Mouse (Mus musculus): ENCODE measurements at regions not wholly inside any gene's neighbourhood (a gene's known extent, or its start where the extent isn't known, plus 50 kb on each side); places are given as distances from the start of the nearest gene placed in this dataset.

GRCm38 (mm10) chr2:19714025-19714424 lies 56.5 kb downstream of the Otud1 start:
- no peak for ATAC-seq

- peak; percentile 96 for ATAC-seq
Observed at GRCm38 (mm10) chr2:19715564-19716238, 58.1 kb downstream of the Otud1 start.

DNA sequence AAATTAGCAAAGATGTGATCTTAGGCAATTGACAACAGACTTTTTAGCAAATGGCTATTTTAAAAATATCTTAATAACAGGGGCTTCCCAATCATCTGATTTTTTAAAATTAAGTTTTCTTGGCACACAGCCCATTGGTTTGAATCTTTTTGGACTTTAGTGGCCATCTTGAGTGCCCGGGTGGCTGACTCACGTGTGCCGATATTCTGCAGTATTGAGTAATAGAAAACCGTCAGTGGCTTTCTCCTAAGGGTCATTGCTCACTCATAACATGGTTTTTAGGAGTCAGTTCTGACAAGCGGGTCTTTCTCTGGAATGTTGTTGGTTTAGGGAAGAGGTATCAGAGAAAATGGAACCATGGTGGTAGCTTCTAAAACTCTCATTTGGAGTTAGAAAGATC lies 58.8 kb downstream of the Otud1 start:
- no peak for ATAC-seq

DNA sequence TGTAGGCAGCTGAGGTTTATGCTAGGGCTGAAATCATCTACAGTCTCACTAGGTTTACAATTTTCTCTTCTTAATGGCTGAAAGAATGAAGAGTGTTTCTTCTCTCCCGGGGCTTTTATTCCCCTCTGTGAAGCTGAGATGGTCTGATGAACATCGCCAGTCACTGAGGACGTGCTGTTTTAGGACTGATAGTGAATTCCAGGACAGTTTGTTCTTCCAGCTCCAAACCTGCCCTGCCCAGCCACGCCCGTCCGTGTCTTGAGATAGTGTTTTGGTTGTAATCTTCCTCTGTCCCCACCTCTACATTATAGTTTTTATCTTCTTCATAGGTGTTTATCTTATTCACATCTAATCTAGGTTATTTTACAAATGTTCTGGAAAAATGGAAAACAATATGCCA lies 68.5 kb downstream of the Otud1 start:
- no peak for ATAC-seq

- peak; percentile 45 for ATAC-seq
Observed at GRCm38 (mm10) chr2:19726904-19727303, 69.4 kb downstream of the Otud1 start.

- peak; percentile 58 for ATAC-seq
Observed at GRCm38 (mm10) chr2:19732922-19733859, 75.6 kb downstream of the Otud1 start.

GRCm38 (mm10) chr2:19734164-19734870 lies 76.8 kb downstream of the Otud1 start:
- ATAC-seq: no peak

DNA sequence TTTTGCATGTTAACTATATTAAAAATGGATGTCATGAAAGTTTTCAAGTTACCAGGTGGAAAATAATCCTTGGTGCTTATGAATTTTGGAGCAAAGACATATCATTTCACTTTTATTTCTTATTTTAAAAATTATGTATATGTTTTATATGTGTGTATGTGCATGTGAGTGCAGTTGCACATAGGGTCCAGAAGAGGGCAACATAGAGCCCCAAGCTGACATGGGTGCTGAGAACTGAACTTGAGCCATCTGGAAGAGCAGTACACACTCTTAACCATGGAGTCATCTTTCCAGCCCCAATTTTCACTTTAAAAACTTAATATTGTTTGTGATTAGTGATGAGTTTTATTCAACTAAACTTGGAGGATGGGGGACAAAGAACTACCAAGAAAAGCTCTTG lies 84.0 kb downstream of the Otud1 start:
- no peak for ATAC-seq

GRCm38 (mm10) chr2:19743467-19743866 lies 85.9 kb downstream of the Otud1 start:
- ATAC-seq: no peak

- no peak for ATAC-seq
Observed at GRCm38 (mm10) chr2:19744986-19745660, 87.6 kb downstream of the Otud1 start.

- no peak for ATAC-seq
Observed at GRCm38 (mm10) chr2:19752753-19753152, 95.2 kb downstream of the Otud1 start.

DNA sequence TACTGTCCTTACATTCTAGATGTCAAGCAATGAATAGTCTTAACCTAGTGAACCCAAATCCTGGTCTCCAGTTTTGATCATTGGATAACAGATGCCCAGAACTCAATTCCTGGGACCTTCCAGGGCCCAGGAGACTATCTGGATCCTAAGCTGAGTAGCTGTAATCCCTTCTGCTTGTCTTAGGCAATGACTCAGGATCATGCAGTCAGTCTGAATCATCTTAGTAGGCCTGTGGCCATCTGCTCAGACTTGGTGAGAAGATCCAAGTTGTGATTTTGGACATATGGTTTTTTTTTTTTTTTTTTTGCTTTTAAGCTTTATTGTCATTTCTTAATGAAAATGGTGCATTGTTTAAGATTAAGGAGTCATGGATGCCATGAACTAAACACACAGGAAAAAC lies 95.9 kb downstream of the Otud1 start:
- ATAC-seq: no peak

- no peak for ATAC-seq
Observed at GRCm38 (mm10) chr2:19757910-19758309, 100.4 kb downstream of the Otud1 start.

GRCm38 (mm10) chr2:19759169-19759568 lies 101.6 kb downstream of the Otud1 start:
- ATAC-seq: no peak

GRCm38 (mm10) chr2:19759577-19759976 lies 102.0 kb downstream of the Otud1 start:
- no peak for ATAC-seq

- ATAC-seq: no peak
Observed at GRCm38 (mm10) chr2:19762996-19763395, 105.4 kb downstream of the Otud1 start.

GRCm38 (mm10) chr2:19784913-19785312 lies 124.7 kb upstream of the Etl4 start:
- ATAC-seq: no peak

DNA sequence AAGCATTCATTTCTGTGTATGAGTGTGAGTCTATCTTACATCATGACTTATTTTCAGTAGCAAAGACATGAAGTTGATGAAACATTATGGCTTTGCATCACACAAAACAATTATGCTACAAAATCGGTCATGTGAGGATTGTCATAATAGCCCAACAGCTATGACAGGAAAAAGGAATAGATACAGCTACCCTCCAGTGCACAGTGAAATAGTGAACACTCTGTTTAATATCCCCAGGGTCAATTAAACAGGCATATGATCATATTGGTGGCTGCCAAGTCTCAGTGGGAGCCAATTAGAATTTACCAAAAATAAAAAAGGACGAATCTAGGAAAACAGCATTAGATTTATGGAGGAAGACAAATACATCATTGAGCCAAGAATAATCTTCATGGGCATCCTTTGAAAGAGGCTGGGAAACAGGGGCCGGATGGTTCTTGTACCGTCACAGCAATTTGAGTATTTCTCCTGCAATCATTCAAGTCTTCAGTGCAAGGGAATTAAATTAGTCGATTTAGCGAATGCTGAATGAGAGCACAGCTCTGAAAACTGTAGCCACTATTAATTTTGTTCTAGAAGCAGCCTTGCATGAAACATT lies 123.8 kb upstream of the Etl4 start:
- no peak for ATAC-seq

GRCm38 (mm10) chr2:19792177-19792576 lies 117.4 kb upstream of the Etl4 start:
- ATAC-seq: no peak

DNA sequence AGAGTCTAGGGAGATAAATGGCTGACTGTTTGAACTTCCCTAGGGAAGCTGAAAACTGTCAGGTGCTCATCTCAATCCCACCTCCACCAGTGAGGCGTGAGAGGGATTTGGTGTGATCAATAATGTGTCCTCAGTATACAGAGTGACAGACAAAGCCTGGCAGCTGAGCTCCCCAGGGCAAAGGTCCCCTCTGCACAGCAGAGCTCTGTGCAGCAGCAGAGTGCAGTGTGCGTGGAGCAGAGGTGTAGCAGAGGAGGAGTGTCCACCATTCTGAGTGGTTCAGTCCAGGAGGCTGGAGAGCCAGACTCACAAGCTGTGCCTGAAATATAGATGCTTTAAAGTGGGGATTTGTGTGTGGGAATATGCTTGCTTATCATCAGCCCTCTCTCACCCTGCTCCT lies 112.8 kb upstream of the Etl4 start:
- no peak for ATAC-seq

Measured in CD4-positive, CD25-positive, alpha-beta regulatory T cell, adult 4 months (primary cell).